Mouse (Mus musculus) liver, adult 2 months (tissue): ENCODE results near the gene Foxp4. TPM values are rescaled to one million over a fixed set of nuclear protein-coding genes. Genes with fewer than 3 reads are reported as not detected.
A peak's percentile ranks its signal among the peaks of the same experiment; 100 is the strongest.

Experiments
- DNase-seq: peaks from one replicate; pipeline ENCODE4 v3.0.0-alpha.2; 2011; ENCODE audit warnings: low read depth, low spot score; ENCODE audit errors: extremely low read depth
- H3K27ac ChIP-seq: fragments of 200-500 bp; replicated peaks from 2 replicates; pipeline ENCODE4 v1.5.1; 2012; ENCODE audit warnings: low read depth, mild to moderate bottlenecking, control low read depth, inconsistent platforms, low read length; ENCODE audit not compliant: insufficient read depth
- H3K27me3 ChIP-seq: fragments of 200-500 bp; 2 replicates; pipeline ENCODE4 v1.6.1; 2012; ENCODE audit warnings: mild to moderate bottlenecking, moderate library complexity, low read length, inconsistent platforms; ENCODE audit not compliant: control insufficient read depth, insufficient read depth
- H3K36me3 ChIP-seq: fragments of 200-500 bp; 2 replicates; pipeline ENCODE4 v1.6.1; 2012; ENCODE audit warnings: low read length, inconsistent platforms; ENCODE audit not compliant: control insufficient read depth, insufficient read depth
- H3K4me1 ChIP-seq: fragments of 200-500 bp; 2 replicates; pipeline ENCODE4 v1.6.1; 2011; ENCODE audit warnings: low read length; ENCODE audit not compliant: control insufficient read depth, insufficient read depth
- H3K4me3 ChIP-seq: fragments of 200-500 bp; 2 replicates; pipeline ENCODE4 v1.5.1; 2011; ENCODE audit warnings: low read depth, mild to moderate bottlenecking, control low read depth, low read length, moderate library complexity; ENCODE audit not compliant: insufficient read depth
- H3K79me2 ChIP-seq: fragments of 200-500 bp; 2 replicates; pipeline ENCODE4 v1.6.1; 2012; ENCODE audit warnings: inconsistent platforms, mild to moderate bottlenecking, low read length, moderate library complexity; ENCODE audit not compliant: control insufficient read depth, insufficient read depth
- H3K9ac ChIP-seq: fragments of 200-500 bp; 2 replicates; pipeline ENCODE4 v1.6.1; 2012; ENCODE audit warnings: low read depth, mild to moderate bottlenecking, control low read depth, inconsistent platforms, low read length
- CTCF ChIP-seq: fragments of 200-500 bp; IDR thresholded peaks from 2 replicates; pipeline ENCODE4 v1.5.1; 2011; ENCODE audit warnings: low read depth, low read length, control low read depth
- POLR2A ChIP-seq: fragments of 200-500 bp; IDR thresholded peaks from 2 replicates; pipeline ENCODE4 v1.6.1; 2011; ENCODE audit warnings: low read length, control low read depth; ENCODE audit not compliant: insufficient read depth; ENCODE audit errors: extremely low read depth
- WGBS: fragments of 180-500 bp; shearing (Covaris S2); methylation state at CpG from one replicate; pipeline ENCODE4 v1.1.7; 2018; 5-methylcytosine and 5-hydroxymethylcytosine counted together
- polyA plus RNA-seq: library from polyadenylated mRNA; depleted of rRNA; stranded (reverse); fragments of >200 nt; gene quantifications from 2 replicates; pipeline ENCODE4 v1.2.3, GENCODE M21; 2012; rRNA removed
- total RNA-seq: library from RNA; depleted of rRNA; stranded (reverse); fragments of >200 nt; gene quantifications from 2 replicates; pipeline ENCODE4 v1.2.3, GENCODE M21; 2014; rRNA removed

The Foxp4 gene
- total RNA-seq, result 2.0 and 4.1 TPM in 2 replicates
- 18.5 and 24.6 TPM in 2 replicates for polyA plus RNA-seq

GRCm38 (mm10) chr17:47924383-47925339 is at the start of gene Foxp4:
Foxp4 (minus strand) TSS chr17:47924645.
- WGBS, result under 1% methylated on average over 91 of the region's 91 CpGs
- H3K4me1 ChIP-seq, result peaks cover 6% of the 10 kb centered on the region
- TF ChIP-seq CTCF (no peak), POLR2A (peak; percentile 36; the same call in 1 of the 2 replicates)

GRCm38 (mm10) chr17:47973563-47974472 is 49.4 kb upstream of the Foxp4 start:
- Histone ChIP-seq H3K36me3 (no peaks in the 10 kb centered on the region), H3K9ac (peak overlapping the region; percentile 67), H3K27me3 (no peaks in the 10 kb centered on the region), H3K27ac (peak overlapping the region; percentile 61), H3K4me1 (peaks cover 13% of the 10 kb centered on the region), H3K79me2 (no peaks in the 10 kb centered on the region), H3K4me3 (peak overlapping the region; percentile 31)
- TF ChIP-seq POLR2A (no peak), CTCF (peak; percentile 5; the same call in 1 of the 2 replicates)
- under 1% methylated on average over 61 of the region's 61 CpGs for WGBS
- peak; percentile 40 for DNase-seq

More at GRCm38 (mm10) chr17:47924383-47925339, at the start of gene Foxp4:
- peak; percentile 83 for DNase-seq
- Histone ChIP-seq H3K4me3 (peak within 1 kb of the TSS; percentile 83), H3K27ac (peak within 1 kb of the TSS; percentile 67), H3K9ac (peak within 1 kb of the TSS; percentile 94), H3K79me2 (peaks cover 10% of the 10 kb centered on the region; the same call in 1 of the 2 replicates), H3K27me3 (no peaks in the 10 kb centered on the region), H3K36me3 (no peaks in the 10 kb centered on the region)

GRCm38 (mm10) chr17:47965885-47966505 is 41.5 kb upstream of the Foxp4 start:
- Histone ChIP-seq H3K36me3 (no peaks in the 10 kb centered on the region), H3K4me3 (no peak overlapping the region), H3K27me3 (no peaks in the 10 kb centered on the region), H3K79me2 (no peaks in the 10 kb centered on the region), H3K9ac (no peak overlapping the region), H3K4me1 (no peaks in the 10 kb centered on the region), H3K27ac (no peak overlapping the region)
- TF ChIP-seq POLR2A, result no peak
- no peak for TF ChIP-seq CTCF
- DNase-seq, result no peak
- WGBS, result 62% methylated on average over 12 of the region's 12 CpGs

- Histone ChIP-seq H3K9ac (no peak overlapping the region), H3K36me3 (no peaks in the 10 kb centered on the region), H3K4me3 (no peak overlapping the region), H3K27me3 (no peaks in the 10 kb centered on the region), H3K27ac (no peak overlapping the region), H3K4me1 (peaks cover 3% of the 10 kb centered on the region; the same call in 1 of the 2 replicates), H3K79me2 (no peaks in the 10 kb centered on the region)
- 32% methylated on average over 10 of the region's 10 CpGs for WGBS
- TF ChIP-seq CTCF (no peak), POLR2A (no peak)
- peak; percentile 12 for DNase-seq
Measured at GRCm38 (mm10) chr17:47958046-47958790, 33.8 kb upstream of the Foxp4 start.

GRCm38 (mm10) chr17:47956486-47956885 is 32.0 kb upstream of the Foxp4 start:
- Histone ChIP-seq H3K27ac (no peak overlapping the region), H3K4me3 (no peak overlapping the region), H3K4me1 (peaks cover 3% of the 10 kb centered on the region; the same call in 1 of the 2 replicates), H3K9ac (no peak overlapping the region), H3K79me2 (no peaks in the 10 kb centered on the region), H3K27me3 (no peaks in the 10 kb centered on the region), H3K36me3 (no peaks in the 10 kb centered on the region)
- WGBS, result 96% methylated on average over 8 of the region's 8 CpGs
- TF ChIP-seq CTCF, result no peak
- TF ChIP-seq POLR2A, result no peak
- DNase-seq, result no peak
